Mouse (Mus musculus) C2C12 (cell line): ENCODE measurements around the gene Prdx6. TPM values are rescaled to one million over a fixed set of nuclear protein-coding genes. Genes with fewer than 3 reads are reported as not detected.

Experiments
- H3K27me3 ChIP-seq: one replicate; pipeline ENCODE4 v1.6.1; 2011; ENCODE audit not compliant: control insufficient read depth, insufficient read depth, insufficient read length
- H3K36me3 ChIP-seq: one replicate; pipeline ENCODE4 v1.6.1; 2011; ENCODE audit not compliant: control insufficient read depth, insufficient read depth
- H3K4me3 ChIP-seq: one replicate; pipeline ENCODE4 v1.5.1; 2011; ENCODE audit warnings: mild to moderate bottlenecking, control low read depth; ENCODE audit not compliant: poor library complexity, insufficient read depth, severe bottlenecking
- H3K79me2 ChIP-seq: one replicate; pipeline ENCODE4 v1.6.1; 2011; ENCODE audit not compliant: control insufficient read depth, insufficient read depth
- H3K79me3 ChIP-seq: one replicate; pipeline ENCODE4 v1.6.1; 2011; ENCODE audit warnings: low read depth, control low read depth
- H3ac ChIP-seq: one replicate; pipeline ENCODE3; 2011; ENCODE audit warnings: low read depth; ENCODE audit not compliant: control insufficient read depth, insufficient read length
- CEBPB ChIP-seq: IDR thresholded peaks from one replicate; pipeline ENCODE4 v1.6.1; 2011; ENCODE audit warnings: low read depth, mild to moderate bottlenecking, control low read depth, moderate library complexity
- CTCF ChIP-seq: IDR thresholded peaks from one replicate; pipeline ENCODE4 v1.5.1; 2011; ENCODE audit not compliant: control insufficient read depth, insufficient read depth, insufficient read length
- FOSL1 ChIP-seq: IDR thresholded peaks from one replicate; pipeline ENCODE4 v1.8.0; 2011; ENCODE audit warnings: mild to moderate bottlenecking, low read length; ENCODE audit not compliant: poor library complexity, insufficient read depth, severe bottlenecking
- MAX ChIP-seq: IDR thresholded peaks from one replicate; pipeline ENCODE4 v1.6.1; 2011; ENCODE audit warnings: mild to moderate bottlenecking, control low read depth
- MYOD1 ChIP-seq: IDR thresholded peaks from one replicate; pipeline ENCODE4 v1.6.1; 2011; ENCODE audit warnings: low read depth; ENCODE audit not compliant: control insufficient read depth, insufficient read length
- MYOG ChIP-seq: IDR thresholded peaks from one replicate; pipeline ENCODE4 v1.6.1; 2011; ENCODE audit not compliant: control insufficient read depth, insufficient read length; ENCODE audit errors: extremely low read depth
- USF1 ChIP-seq: IDR thresholded peaks from one replicate; pipeline ENCODE4 v1.6.1; 2011; ENCODE audit warnings: low read depth, mild to moderate bottlenecking, control low read depth, moderate library complexity
- long read RNA-seq, 2 experiments: library from polyadenylated mRNA; unstranded; transcript quantifications; one replicate each; pipeline ENCODE4 v2.0.0; 2019 to 2020
- polyA plus RNA-seq: library from polyadenylated mRNA; unstranded; fragments of >200 nt; fragmentation: generic; extraction: Trizol; gene quantifications from one replicate; pipeline ENCODE4 v1.2.1, GENCODE M21; 2012; ENCODE audit warnings: missing spikeins

Prdx6 gene
- 300 TPM for polyA plus RNA-seq
- long read RNA-seq, experiment 1, transcript Prdx6-202 (5 exons, 2,387 nt): major isoform, 291 of 330 reads
- long read RNA-seq, experiment 1, transcript Prdx6-208 (4 exons, 1,294 nt): minor isoform, 9 of 330 reads
- long read RNA-seq, experiment 1, transcript Prdx6-201 (6 exons, 959 nt): minor isoform, 5 of 330 reads
- long read RNA-seq, experiment 1, partial matches to known transcripts: 8 of 330 reads
- long read RNA-seq, experiment 1, other reads (novel, unspliced or antisense): 17 of 330 reads
- long read RNA-seq, experiment 2, transcript Prdx6-208 (4 exons, 1,294 nt): minor isoform, 29 of 1,398 reads
- long read RNA-seq, experiment 2, transcript Prdx6-202 (5 exons, 2,387 nt): major isoform, 1,284 of 1,398 reads
- long read RNA-seq, experiment 2, transcript Prdx6-209 (1 exons, 2,558 nt): minor isoform, 7 of 1,398 reads
- long read RNA-seq, experiment 2, transcript Prdx6-201 (6 exons, 959 nt): minor isoform, 33 of 1,398 reads
- long read RNA-seq, experiment 2, partial matches to known transcripts: 7 of 1,398 reads
- long read RNA-seq, experiment 2, other reads (novel, unspliced or antisense): 32 of 1,398 reads

DNA sequence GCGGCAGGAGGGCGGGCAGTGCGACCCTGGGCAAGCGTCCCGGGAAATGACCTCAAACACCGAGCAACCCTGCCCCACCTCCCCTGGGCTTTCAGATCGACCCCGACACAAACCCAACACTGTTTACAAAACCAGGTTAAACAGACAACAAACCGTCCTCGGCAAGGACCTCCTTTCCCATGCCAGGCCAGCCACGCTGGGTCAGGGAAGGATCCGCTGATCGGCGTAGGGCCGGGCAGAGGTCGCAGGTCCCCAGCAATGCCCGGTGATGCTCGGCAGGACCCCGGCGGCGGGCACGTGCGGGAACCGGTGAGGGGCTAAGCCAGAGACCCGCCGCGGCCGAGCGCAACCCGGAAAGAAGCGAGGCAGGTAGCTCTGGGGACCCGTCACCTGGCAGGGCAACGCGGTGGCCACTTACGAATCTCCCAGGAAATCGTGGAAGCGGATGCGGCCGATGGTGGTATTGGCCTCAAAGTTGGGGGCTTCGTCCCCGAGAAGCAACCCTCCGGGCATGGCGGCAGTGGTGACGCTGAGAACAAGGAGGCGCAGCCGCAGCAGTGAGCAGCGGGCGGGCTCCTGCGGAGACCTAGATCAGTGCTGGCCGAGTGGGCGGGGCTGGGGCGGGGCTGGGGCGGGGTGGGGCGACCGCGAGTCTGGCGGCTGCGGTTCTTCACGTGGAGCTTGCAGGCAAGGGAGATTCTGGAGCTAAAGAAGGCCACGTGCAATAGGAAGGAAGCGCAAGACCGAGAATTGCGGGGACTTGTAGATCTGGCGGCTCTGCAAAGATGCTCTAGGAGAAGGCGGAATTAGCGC, at the start of gene Prdx6:
TSS of gene Prdx6 (minus strand) at position 616 of the 813 bp plus-strand sequence.
- TF ChIP-seq MAX: peak; percentile 95
- no peak for TF ChIP-seq CEBPB
- peak; percentile 34 for TF ChIP-seq USF1

DNA sequence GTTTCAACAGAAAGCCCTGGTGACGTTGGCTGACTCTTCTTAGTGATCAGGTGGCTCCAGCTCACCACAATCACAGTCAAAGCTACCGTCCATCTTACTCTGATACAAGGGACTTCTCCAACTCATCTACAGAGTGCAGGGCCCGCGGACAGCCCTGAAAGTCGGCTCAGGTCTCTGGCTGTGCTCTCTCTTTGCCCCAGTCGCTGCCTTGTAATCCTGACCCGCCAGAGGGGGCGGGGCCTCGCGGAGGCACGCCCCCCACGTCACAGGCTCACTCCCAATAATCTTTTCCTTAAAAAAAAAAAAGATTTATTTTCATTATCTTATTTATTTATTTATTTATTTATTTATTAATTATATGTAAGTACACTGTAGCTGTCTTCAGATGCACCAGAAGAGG, 37.2 kb upstream of the Prdx6 start:
- no peaks in the 10 kb centered on the region for H3K79me3 ChIP-seq
- no peaks in the 10 kb centered on the region for H3K36me3 ChIP-seq
- no peak overlapping the region for H3K4me3 ChIP-seq
- H3ac ChIP-seq: no peak overlapping the region
- TF ChIP-seq CEBPB (no peak), USF1 (no peak), FOSL1 (no peak), CTCF (no peak), MYOG (no peak), MAX (no peak), MYOD1 (no peak)
- H3K79me2 ChIP-seq: no peaks in the 10 kb centered on the region
- H3K27me3 ChIP-seq: no peaks in the 10 kb centered on the region

More for the DNA sequence above, at the start of gene Prdx6:
- peaks cover 53% of the 10 kb centered on the region for H3K79me2 ChIP-seq
- peaks cover 51% of the 10 kb centered on the region for H3K79me3 ChIP-seq
- H3K4me3 ChIP-seq: peak within 1 kb of the TSS; percentile 93
- peak within 1 kb of the TSS; percentile 92 for H3ac ChIP-seq
- H3K36me3 ChIP-seq: peaks cover 25% of the 10 kb centered on the region
- no peaks in the 10 kb centered on the region for H3K27me3 ChIP-seq

DNA sequence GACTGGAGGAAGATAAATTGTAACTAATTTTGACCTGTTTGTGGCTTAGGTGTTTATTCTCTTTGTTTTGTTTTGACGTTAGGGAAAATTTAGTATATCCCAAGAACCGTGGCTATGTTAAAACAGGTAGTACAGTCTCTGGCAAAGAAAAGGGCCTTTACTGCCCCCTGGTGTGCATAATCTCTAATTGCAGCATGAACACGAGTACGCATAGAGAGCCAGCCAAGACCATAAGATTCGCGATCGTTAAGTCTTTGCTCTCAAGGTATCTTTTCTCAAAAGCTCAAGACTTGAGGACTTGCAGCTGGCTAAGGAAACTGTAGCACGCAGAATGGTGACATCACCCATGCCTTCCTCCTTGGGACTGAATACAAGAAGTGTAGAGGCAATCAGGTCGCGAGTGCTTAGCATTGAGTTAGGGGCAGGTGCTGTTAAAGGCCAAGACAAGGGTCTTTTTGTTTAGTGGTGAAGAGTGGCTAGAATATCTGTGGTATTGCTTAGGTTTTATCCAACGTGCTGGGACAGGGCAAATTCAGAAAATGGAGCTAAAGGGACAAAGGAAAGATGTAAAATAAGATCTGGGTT, 35.8 kb upstream of the Prdx6 start:
- Histone ChIP-seq H3K79me3 (no peaks in the 10 kb centered on the region), H3K4me3 (no peak overlapping the region), H3K27me3 (no peaks in the 10 kb centered on the region), H3ac (no peak overlapping the region), H3K36me3 (no peaks in the 10 kb centered on the region), H3K79me2 (no peaks in the 10 kb centered on the region)
- TF ChIP-seq MYOG: no peak
- TF ChIP-seq FOSL1: no peak
- no peak for TF ChIP-seq CTCF
- TF ChIP-seq USF1: no peak
- TF ChIP-seq MAX: no peak
- TF ChIP-seq CEBPB: no peak
- no peak for TF ChIP-seq MYOD1

DNA sequence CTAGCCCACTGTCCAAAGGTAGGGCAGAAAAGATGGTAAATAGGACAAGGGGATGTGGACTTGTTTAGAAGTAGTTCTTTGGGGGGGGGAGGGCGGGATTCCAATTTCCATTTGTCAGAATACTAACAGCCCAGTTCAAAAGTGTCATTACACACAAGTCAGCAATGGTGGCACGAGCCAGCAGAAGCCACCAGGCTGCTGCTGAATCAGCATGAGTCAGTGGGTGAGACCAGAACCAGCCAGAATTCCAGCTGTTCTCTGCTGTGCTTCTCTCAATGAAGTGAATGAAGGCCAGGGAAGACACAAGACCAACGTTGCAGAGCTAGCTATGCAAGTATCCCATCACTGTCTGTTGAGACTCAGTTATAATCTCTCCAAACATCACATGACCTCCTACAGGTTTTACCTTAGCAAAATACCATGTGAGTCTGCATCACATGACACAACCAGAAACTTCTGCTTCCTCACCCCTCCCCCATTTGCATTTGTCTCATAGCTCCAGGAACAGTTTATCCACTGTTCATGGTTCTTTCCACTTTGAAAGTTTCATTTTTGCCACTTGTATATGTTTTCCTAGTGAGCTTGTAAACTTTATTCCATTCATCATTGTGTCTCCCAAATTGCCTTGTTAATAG, 30.2 kb upstream of the Prdx6 start:
- Histone ChIP-seq H3K36me3 (no peaks in the 10 kb centered on the region), H3K27me3 (no peaks in the 10 kb centered on the region), H3K79me3 (no peaks in the 10 kb centered on the region), H3ac (no peak overlapping the region), H3K4me3 (no peak overlapping the region), H3K79me2 (no peaks in the 10 kb centered on the region)
- TF ChIP-seq FOSL1: peak; percentile 39
- no peak for TF ChIP-seq CEBPB
- no peak for TF ChIP-seq CTCF
- TF ChIP-seq USF1: peak; percentile 51
- TF ChIP-seq MYOG: no peak
- TF ChIP-seq MYOD1: peak; percentile 72
- TF ChIP-seq MAX: peak; percentile 16

DNA sequence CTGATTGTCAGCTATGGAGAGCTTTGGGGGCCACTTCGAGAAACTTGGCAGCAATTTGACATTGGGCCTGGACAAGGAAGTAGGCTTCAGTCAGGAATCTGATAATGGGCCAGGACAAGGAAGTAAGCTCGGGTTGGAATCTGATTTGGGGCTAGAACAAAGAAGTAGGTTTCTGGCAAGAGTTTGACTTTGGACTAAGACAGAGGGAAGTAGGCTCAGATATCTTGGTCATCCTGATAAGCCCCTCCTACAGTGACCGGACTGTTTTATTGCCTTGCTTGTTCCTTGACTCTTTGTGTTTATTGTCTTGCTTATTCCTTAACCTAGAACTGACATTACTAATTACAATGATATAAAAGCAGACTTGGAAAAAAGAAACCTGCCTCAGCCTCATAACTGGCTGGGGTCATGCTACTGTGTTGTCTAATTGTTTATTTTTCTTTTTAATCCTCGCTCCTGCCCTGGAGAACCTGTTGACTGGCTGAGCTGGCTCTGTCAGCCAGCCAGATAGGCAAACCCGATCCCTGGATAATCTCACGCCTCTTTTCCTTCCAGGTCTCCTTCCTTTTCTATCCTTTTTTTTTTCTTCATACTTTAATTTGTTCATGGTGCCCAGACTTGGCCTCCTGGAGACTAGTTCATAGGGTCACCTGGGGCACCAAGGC, 28.4 kb upstream of the Prdx6 start:
- no peaks in the 10 kb centered on the region for H3K79me3 ChIP-seq
- no peaks in the 10 kb centered on the region for H3K36me3 ChIP-seq
- no peak overlapping the region for H3K4me3 ChIP-seq
- H3K27me3 ChIP-seq: no peaks in the 10 kb centered on the region
- no peak for TF ChIP-seq USF1
- TF ChIP-seq MYOG: no peak
- TF ChIP-seq CEBPB: no peak
- no peak for TF ChIP-seq FOSL1
- TF ChIP-seq MYOD1: no peak
- TF ChIP-seq CTCF: no peak
- no peak for TF ChIP-seq MAX
- H3ac ChIP-seq: no peak overlapping the region
- H3K79me2 ChIP-seq: no peaks in the 10 kb centered on the region
